Mouse (Mus musculus): ENCODE measurements at regions not wholly inside any gene's neighbourhood (a gene's known extent, or its start where the extent isn't known, plus 50 kb on each side); places are given as distances from the start of the nearest gene placed in this dataset.

- no peak for DNase-seq (ENCODE audit: low read depth)
These were observed 343.3 kb downstream of the Gpam start for GRCm38 (mm10) chr19:54783729-54784128.

DNA sequence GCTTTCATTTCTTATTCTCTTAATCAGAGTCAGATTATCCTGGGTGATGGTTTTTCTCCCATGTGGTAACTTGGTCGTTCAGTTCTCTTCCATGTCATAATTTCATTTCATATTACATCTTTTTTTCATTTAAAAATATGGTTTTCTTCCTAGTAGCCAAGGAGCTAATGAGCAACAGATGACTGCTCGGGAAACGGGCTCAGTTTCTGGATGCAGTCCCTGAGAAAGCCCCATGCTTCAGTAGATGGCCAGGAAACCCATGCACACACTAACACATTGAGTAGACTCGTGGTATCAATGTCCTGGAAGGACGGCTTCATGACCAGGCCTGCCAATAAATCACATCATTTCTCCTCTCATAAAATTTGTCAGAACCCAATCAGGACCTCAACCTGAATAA, 369.3 kb downstream of the Gpam start:
- peak; percentile 81 for DNase-seq (ENCODE audit: low read depth)

DNA sequence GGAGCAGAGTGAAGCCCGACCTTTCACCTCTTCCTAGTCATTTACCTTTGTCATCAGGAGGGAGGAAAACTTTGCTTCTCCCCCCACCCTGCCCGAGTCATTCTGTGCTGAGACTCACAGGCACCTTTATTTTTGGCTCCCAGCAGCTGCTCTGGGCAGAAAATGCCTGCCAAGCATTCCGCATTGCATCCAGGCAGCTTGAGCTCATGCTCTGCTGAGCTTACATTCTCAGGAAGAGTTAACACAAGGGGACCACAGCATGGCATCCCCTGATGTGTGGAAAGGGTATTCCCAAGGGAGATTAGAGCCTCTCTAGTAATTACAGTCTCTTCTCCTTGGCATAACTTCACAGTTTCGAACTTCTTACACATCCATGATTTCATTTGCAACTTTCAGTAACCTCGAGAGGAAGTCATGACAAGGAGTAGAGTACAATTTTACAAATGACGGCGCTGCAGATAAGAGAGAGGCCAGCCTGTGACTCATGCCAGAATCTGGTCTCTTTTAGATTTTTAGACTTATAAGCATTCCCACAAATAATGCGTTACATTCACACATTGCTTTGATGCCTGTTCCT, 370.3 kb downstream of the Gpam start:
- DNase-seq (ENCODE audit: low read depth), result peak; percentile 49

GRCm38 (mm10) chr19:54755451-54755850, 371.6 kb downstream of the Gpam start:
- DNase-seq (ENCODE audit: low read depth), result no peak

DNA sequence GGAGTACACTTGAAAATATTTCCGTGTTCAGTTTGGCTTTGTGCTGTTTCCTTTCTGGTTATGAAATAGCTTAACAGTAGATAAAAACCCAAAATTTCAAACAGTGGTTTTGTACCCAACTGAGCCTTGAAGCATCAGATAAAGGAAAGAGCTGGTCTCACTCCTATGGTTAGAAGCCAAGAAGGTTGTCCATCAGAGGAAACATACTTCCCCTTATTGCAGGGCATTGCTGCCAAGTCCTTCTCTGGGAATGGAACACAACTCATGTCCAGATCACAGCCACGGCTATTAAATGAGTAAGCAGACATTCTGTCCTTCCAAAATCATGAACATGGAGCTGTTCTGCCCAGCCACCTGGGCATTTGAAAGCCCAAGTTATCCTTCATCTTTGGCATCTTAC, 393.1 kb downstream of the Gpam start:
- no peak for DNase-seq (ENCODE audit: low read depth)

DNA sequence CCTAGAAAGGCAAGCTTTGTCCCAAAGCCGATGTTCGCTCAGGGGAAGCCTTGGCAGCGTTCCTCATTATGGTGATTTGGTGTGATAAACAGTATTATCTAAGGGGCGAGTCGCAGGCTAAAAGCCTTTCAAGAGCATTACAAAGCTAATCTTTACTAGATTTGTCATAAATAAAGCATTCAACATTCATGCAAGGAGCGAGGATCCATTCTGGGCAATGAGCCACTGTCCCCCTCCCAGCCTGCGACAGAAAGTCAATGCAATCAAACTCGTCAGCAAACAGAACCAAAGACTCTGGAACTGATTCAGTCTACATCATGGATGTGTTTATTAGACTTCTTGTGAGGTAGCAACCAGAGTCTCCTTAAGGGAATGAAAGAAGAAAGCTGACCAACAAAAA, 395.3 kb downstream of the Gpam start:
- no peak for DNase-seq (ENCODE audit: low read depth)

DNA sequence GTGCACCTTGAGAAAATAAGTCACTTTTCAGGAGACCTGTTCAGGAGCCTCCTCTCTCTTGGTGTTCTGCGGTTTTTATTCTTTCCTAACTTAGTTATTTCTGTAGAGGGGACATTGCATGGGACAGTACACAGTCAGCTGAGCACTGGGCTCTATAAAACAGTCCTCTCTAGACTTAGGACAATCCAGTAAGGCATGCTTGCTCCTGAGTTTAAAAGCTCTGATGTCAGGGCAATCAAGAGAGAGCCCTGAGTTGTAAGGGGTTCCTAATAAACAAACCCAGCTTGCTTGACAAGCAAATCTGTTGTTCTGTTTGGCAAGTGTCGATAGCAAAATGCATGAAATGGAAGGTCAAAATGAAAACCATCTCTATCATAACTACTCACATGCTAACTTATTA, 395.7 kb downstream of the Gpam start:
- no peak for DNase-seq (ENCODE audit: low read depth)

- no peak for DNase-seq (ENCODE audit: low read depth)
These were observed 396.2 kb downstream of the Gpam start for GRCm38 (mm10) chr19:54730801-54731200.

GRCm38 (mm10) chr19:54730296-54730695, 396.7 kb downstream of the Gpam start:
- DNase-seq (ENCODE audit: low read depth), result no peak

GRCm38 (mm10) chr19:54722091-54722490, 404.9 kb downstream of the Gpam start:
- DNase-seq (ENCODE audit: low read depth), result no peak

- DNase-seq (ENCODE audit: low read depth), result no peak
These were observed 429.6 kb downstream of the Gpam start for GRCm38 (mm10) chr19:54697411-54697810.

DNA sequence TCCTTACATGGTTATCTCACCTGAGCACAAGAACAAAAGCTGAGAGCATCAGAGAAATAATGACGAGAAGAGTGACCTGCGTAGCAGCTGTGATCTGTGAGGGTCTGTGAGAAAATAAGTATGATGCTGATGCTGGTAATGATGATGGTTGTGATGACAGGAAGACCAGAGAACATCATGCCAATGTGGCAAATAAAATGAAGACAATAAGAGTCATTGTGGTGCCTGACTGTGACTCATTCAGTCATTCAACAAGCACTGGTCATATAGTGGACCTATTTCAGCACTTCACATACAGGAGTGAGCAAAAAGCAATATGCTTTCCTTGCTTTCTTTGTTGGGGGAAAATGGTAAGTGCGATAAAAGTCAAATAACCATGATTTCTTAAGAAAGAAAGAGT, 433.3 kb downstream of the Gpam start:
- no peak for DNase-seq (ENCODE audit: low read depth)

- no peak for DNase-seq (ENCODE audit: low read depth)
These were observed 433.9 kb downstream of the Gpam start for GRCm38 (mm10) chr19:54693094-54693493.

- no peak for DNase-seq (ENCODE audit: low read depth)
These were observed 435.2 kb downstream of the Gpam start for GRCm38 (mm10) chr19:54691861-54692260.

DNA sequence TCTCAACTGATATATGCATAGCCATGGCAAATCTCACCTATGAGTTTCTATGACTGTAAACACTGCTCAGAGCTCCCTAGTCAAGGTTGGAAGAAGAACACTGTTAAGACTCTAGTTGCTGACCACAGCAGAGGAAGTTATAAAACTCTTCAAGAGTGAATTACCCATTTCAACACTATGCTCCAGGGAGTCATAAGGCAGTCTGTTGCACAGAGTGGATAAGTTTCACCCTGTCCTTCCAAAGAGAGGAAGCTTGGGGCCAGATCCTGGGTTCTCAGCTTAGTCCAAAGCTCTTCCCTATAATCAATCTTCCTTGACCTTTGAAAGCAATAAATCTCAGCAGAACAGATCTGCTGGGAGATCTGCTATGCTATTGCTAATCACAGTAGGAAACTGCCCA, 438.4 kb downstream of the Gpam start:
- no peak for DNase-seq (ENCODE audit: low read depth)

DNA sequence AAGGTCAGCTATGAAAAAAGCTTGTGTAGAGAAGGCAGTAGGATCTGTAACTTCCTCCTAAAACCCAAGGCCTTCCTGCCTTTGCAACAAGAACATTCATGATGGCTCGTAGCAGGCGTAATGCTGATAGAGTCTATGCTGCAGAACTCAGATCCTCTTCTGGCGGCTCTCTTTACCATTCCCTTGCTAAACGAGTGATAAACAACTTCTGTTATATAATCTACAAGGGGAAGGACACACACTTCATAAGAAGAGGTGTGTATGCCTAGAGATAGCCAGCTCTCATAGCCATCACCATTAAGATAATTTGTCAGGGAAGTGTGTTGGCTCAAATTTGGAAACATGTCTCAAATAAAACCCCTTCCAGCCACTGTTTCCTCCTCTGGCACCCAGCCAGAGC, 441.9 kb downstream of the Gpam start:
- no peak for DNase-seq (ENCODE audit: low read depth)
